17 mouse cellular contexts compared by ENCODE assay signal in genomic region chr7:70524744-70525143, GRCm38 (mm10).
"Had no signal": no experiment of that assay in that cellular context is flagged by ENCODE, and none has a peak within 500 bp of the region (broad histone marks: within the 10 kb centered on the region; RNA-seq: fewer than 3 reads in every experiment).

No protein-coding gene starts in this region.

- H3K4me2 ChIP-seq: lung, embryonic 15.5 days; midbrain, embryonic 11.5 days; midbrain, embryonic 13.5 days; midbrain, embryonic 15.5 days; neural tube, embryonic 12.5 days; stomach, embryonic 15.5 days had no signal

- H3K27ac ChIP-seq: lung, embryonic 15.5 days; macrophage; midbrain, embryonic 13.5 days; midbrain, embryonic 15.5 days; neural tube, embryonic 12.5 days; stomach, embryonic 15.5 days; stomach, postnatal 0 days had no signal

- DNase-seq: lung, adult 2 months; lung, postnatal 14 days; lung, postnatal 36 days; right cerebral cortex, postnatal 14 days; thymus, adult 2 months; thymus, postnatal 25 days; thymus, postnatal 4 days had no signal

- H3K9me3 ChIP-seq: lung, embryonic 15.5 days; midbrain, embryonic 15.5 days; stomach, embryonic 15.5 days had no signal

- ATAC-seq: lung, postnatal 0 days; midbrain, embryonic 13.5 days; midbrain, embryonic 15.5 days had no signal

- H3K36me3 ChIP-seq: lung, embryonic 15.5 days; midbrain, embryonic 13.5 days; midbrain, embryonic 15.5 days; neural tube, embryonic 12.5 days; stomach, embryonic 15.5 days had no signal

- H3K4me1 ChIP-seq: lung, embryonic 15.5 days; megakaryocyte, embryonic 14.5 days; midbrain, embryonic 13.5 days; midbrain, embryonic 15.5 days; neural tube, embryonic 12.5 days; stomach, embryonic 15.5 days had no signal

- H3K27me3 ChIP-seq: lung, embryonic 15.5 days; megakaryocyte, embryonic 14.5 days; midbrain, embryonic 13.5 days; midbrain, embryonic 15.5 days; neural tube, embryonic 12.5 days; stomach, embryonic 15.5 days had no signal

- H3K4me3 ChIP-seq: lung, embryonic 15.5 days; megakaryocyte, embryonic 14.5 days; midbrain, embryonic 13.5 days; midbrain, embryonic 15.5 days; neural tube, embryonic 12.5 days; stomach, embryonic 15.5 days had no signal

- H3K9ac ChIP-seq: lung, embryonic 15.5 days; midbrain, embryonic 13.5 days; midbrain, embryonic 15.5 days; neural tube, embryonic 12.5 days; stomach, embryonic 15.5 days had no signal
